Mouse (Mus musculus) midbrain, embryonic 14.5 days (tissue): Measurements from ENCODE around the gene Nova2. TPM values are rescaled to one million over a fixed set of nuclear protein-coding genes. Genes with fewer than 3 reads are reported as not detected.

Source experiments
- ATAC-seq: fragments of 200-750 bp; cut with Nextera tagmentation; 2 replicates; pipeline ENCODE4 v1.8.0; 2017; ENCODE audit warnings: moderate number of reproducible peaks, moderate library complexity; ENCODE audit not compliant: low FRiP score, low TSS enrichment
- DNase-seq: peaks from one replicate; pipeline ENCODE4 v3.0.0-alpha.2; 2015
- H3K27ac ChIP-seq: fragments of 300-500 bp; sonication (generic); replicated peaks from 2 replicates; pipeline ENCODE4 v1.5.1; 2014; ENCODE audit warnings: mild to moderate bottlenecking, low read depth, low read length, moderate library complexity
- H3K27me3 ChIP-seq: fragments of 300-500 bp; sonication (generic); 2 replicates; pipeline ENCODE4 v1.6.1; 2014; ENCODE audit warnings: low read length, control low read depth, mixed read lengths; ENCODE audit not compliant: control insufficient read depth, insufficient read depth
- H3K36me3 ChIP-seq: fragments of 300-500 bp; sonication (generic); 2 replicates; pipeline ENCODE4 v1.6.1; 2014; ENCODE audit warnings: low read length, control low read depth; ENCODE audit not compliant: control insufficient read depth, insufficient read depth
- H3K4me1 ChIP-seq: fragments of 300-500 bp; sonication (generic); 2 replicates; pipeline ENCODE4 v1.6.1; 2014; ENCODE audit warnings: mild to moderate bottlenecking, antibody characterized with exemption, low read length, control low read depth; ENCODE audit not compliant: control insufficient read depth, insufficient read depth
- H3K4me2 ChIP-seq: fragments of 300-500 bp; sonication (generic); 2 replicates; pipeline ENCODE4 v1.6.1; 2014; ENCODE audit warnings: mild to moderate bottlenecking, low read length, moderate library complexity
- H3K4me3 ChIP-seq: fragments of 300-500 bp; sonication (generic); replicated peaks from 2 replicates; pipeline ENCODE4 v1.5.1; 2014; ENCODE audit warnings: low read depth, low read length
- H3K9ac ChIP-seq: fragments of 300-500 bp; sonication (generic); replicated peaks from 2 replicates; pipeline ENCODE4 v1.6.1; 2014; ENCODE audit warnings: mild to moderate bottlenecking, low read length, moderate library complexity
- H3K9me3 ChIP-seq: fragments of 300-500 bp; sonication (generic); 2 replicates; pipeline ENCODE4 v1.6.1; 2016; ENCODE audit warnings: low read length, control low read depth, mixed read lengths; ENCODE audit not compliant: control insufficient read depth
- WGBS: fragments of 180-500 bp; shearing (Covaris S2); extraction: QIAGEN DNeasy Blood & Tissue Kit; methylation state at CpG from one replicate; pipeline ENCODE4 v1.1.7; 2014; 5-methylcytosine and 5-hydroxymethylcytosine counted together
- polyA plus RNA-seq: library from polyadenylated mRNA; unstranded; fragments of >200 nt; fragmentation: Nextera tagmentation; extraction: Ambion mirVana; gene quantifications from 2 replicates; pipeline ENCODE4 v1.2.1, GENCODE M21; 2014

Nova2 gene
- polyA plus RNA-seq, 1 experiment from 2014 or later, result 20.7 TPM

DNA sequence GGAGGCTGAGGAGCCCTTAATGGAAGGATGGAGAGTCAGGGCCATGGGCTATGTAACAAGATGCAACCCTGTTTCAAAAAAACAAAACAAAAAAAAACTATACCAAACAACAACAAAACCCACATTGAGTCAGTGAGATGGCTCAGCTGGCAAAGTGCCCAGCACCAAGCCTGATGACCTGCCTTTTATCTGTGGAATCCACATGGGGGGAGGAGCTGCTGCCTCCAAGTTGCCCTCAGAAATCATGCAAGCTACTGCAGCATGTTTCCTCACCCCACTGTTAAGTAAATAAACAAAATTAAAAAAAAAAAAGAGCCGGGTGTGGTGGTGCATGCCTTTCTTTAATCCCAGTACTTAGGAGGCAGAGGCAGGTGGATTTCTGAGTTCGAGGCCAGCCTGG is 60.8 kb downstream of the Nova2 start:
- 86% methylated on average over 2 of the region's 2 CpGs for WGBS
- Histone ChIP-seq H3K36me3 (no peaks in the 10 kb centered on the region), H3K9me3 (no peaks in the 10 kb centered on the region), H3K27me3 (no peaks in the 10 kb centered on the region), H3K27ac (no peak overlapping the region), H3K4me3 (no peak overlapping the region), H3K4me1 (peaks cover 6% of the 10 kb centered on the region; the same call in 1 of the 2 replicates), H3K4me2 (no peak overlapping the region), H3K9ac (no peak overlapping the region)
- DNase-seq (no peak), ATAC-seq (no peak)

DNA sequence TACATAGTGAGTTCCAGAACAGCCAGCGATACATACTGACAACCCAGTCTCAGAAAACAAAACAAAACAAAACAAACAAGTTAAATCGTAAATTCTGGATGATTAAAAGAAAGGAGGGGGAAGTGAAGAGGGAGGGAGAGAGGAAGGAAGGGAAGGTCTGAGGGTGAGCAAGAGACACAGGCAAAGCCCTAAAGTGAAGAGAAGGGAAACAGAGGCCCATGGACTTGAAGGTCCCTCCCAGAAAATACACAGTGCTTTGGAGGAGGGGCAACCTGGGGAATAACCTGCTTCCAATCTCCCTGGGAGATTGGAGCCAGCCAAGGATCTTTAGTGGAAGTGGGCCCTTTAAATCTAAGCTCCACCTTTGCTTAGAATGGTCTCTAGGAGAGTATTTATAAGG is 61.4 kb downstream of the Nova2 start, which contains the start of gene Nanos2:
TSS of gene Nanos2 (plus strand) at position 301 of the 400 bp plus-strand sequence.
- no peak for ATAC-seq

DNA sequence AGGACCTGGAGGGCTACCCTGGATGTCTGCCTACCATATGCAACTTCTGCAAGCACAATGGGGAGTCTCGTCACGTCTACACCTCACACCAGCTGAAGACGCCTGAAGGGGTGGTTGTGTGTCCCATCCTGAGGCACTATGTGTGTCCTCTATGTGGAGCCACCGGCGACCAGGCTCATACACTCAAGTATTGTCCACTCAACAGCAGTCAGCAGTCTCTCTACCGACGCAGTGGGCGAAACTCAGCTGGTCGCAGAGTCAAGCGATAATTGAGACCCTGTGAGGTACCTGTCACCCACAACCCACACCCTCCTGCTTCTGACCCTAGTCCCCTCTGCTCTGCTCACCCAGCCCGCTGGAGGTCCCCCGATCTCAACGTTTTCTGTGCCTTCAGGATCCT is 62.1 kb downstream of the Nova2 start:
- Histone ChIP-seq H3K27me3 (peaks cover 5% of the 10 kb centered on the region; the same call in 1 of the 2 replicates), H3K4me2 (no peak overlapping the region), H3K9ac (no peak overlapping the region), H3K4me3 (no peak overlapping the region), H3K4me1 (peaks cover 15% of the 10 kb centered on the region), H3K9me3 (no peaks in the 10 kb centered on the region), H3K27ac (no peak overlapping the region), H3K36me3 (no peaks in the 10 kb centered on the region)
- WGBS, result 77% methylated on average over 13 of the region's 13 CpGs
- DNase-seq (no peak), ATAC-seq (no peak)

More for the DNA sequence above, 61.4 kb downstream of the Nova2 start, which contains the start of gene Nanos2:
- Histone ChIP-seq H3K9me3 (no peaks in the 10 kb centered on the region), H3K9ac (no peak within 1 kb of the TSS), H3K4me3 (no peak within 1 kb of the TSS), H3K36me3 (no peaks in the 10 kb centered on the region), H3K4me1 (peaks cover 8% of the 10 kb centered on the region; the same call in 1 of the 2 replicates), H3K27ac (no peak within 1 kb of the TSS), H3K27me3 (peaks cover 3% of the 10 kb centered on the region; the same call in 1 of the 2 replicates), H3K4me2 (no peak within 1 kb of the TSS)
- no peak for DNase-seq
- 80% methylated on average over 2 of the region's 2 CpGs for WGBS

DNA sequence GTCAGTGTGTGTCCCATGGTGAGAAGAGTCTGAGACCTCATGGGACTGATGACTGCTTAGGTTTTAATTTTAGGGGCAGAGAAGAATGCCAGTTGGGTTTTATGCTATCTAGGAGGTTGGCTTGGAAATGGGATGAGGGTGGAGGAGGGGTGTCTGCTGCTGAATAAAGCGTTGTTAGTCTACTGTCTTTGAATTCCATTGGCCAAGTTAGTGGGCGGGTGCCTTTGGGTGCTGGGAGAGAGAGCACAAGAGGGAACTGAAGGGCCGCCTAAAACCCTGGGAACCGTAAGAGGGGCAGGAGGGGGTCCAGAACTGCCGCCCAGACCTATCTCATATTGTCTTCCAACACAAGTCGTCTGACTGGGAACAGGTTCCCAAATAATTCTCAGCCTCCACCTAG is 63.1 kb downstream of the Nova2 start:
- Histone ChIP-seq H3K4me1 (peaks cover 23% of the 10 kb centered on the region), H3K9ac (no peak overlapping the region), H3K4me2 (no peak overlapping the region), H3K4me3 (no peak overlapping the region), H3K27ac (no peak overlapping the region), H3K36me3 (no peaks in the 10 kb centered on the region), H3K9me3 (no peaks in the 10 kb centered on the region), H3K27me3 (peaks cover 11% of the 10 kb centered on the region; the same call in 1 of the 2 replicates)
- 72% methylated on average over 6 of the region's 6 CpGs for WGBS
- DNase-seq (no peak), ATAC-seq (no peak)

DNA sequence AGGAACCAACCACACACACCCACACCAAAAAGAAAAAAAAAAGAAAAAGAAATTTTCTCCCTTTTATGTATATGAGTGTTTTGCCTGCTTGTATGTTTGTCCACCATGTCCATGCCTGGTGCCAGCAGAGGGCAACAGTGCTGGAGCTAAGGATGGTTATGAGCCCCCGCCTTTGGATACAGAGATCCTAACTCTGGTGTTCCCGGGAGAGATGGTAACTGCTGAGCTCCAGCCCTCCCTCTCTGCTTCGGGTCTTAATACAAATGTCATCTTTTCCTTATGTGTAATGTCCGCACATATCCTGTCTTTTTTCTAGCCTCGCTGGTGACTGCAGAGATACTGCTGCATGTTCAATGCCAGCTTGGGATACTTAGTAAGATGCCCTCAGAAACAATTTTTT is 64.3 kb downstream of the Nova2 start:
- H3K27ac ChIP-seq, result peak overlapping the region; percentile 92
- H3K27me3 ChIP-seq, result peaks cover 11% of the 10 kb centered on the region; the same call in 1 of the 2 replicates
- 2% methylated on average over 5 of the region's 5 CpGs for WGBS
- no peaks in the 10 kb centered on the region for H3K9me3 ChIP-seq
- DNase-seq, result peak; percentile 76
- H3K9ac ChIP-seq, result peak overlapping the region; percentile 46; the same call in 1 of the 2 replicates
- peak overlapping the region; percentile 83 for H3K4me2 ChIP-seq
- H3K36me3 ChIP-seq, result no peaks in the 10 kb centered on the region
- peak overlapping the region; percentile 59 for H3K4me3 ChIP-seq
- no peak for ATAC-seq
- H3K4me1 ChIP-seq, result peaks cover 29% of the 10 kb centered on the region

DNA sequence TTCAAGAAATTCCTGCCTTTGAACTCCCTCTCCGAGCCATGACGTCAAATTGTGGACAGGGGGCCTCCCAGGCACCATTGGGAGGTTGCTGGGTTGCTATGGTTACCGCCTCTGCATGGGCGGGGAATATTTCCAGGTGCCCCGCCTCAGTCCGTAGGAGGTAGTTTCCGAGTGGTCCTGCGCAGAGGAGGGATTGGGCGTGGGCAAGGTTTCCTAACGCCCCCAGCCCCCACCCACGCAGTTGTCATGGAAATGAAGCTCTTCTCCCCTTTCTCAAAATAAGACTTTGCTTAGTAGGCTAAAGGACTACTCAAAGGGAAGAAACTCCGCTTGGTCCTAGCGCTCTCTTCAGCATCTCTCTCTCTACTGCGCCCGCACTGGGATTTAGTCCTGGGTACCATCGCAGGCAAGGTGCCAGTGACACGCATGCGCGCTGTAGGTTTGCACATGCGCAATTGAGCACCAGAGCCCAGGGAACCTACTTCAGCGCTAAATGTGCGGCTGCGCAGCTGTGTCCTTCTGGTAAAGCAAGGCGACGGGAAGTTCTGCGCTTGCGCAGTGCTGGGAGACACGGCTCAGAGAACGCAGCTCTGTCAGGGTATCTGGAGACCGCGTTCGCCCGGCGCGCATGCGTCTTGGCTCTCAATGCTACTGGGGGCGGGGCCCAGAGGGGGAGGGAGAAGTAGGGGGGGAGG is 65.1 kb downstream of the Nova2 start, which contains the start of gene Mypop:
TSS of gene Mypop (plus strand) at position 645 of the 695 bp plus-strand sequence.
- H3K27me3 ChIP-seq, result peaks cover 11% of the 10 kb centered on the region; the same call in 1 of the 2 replicates
- peak; percentile 94 for ATAC-seq
- H3K4me3 ChIP-seq, result peak within 1 kb of the TSS; percentile 59
- H3K27ac ChIP-seq, result peak within 1 kb of the TSS; percentile 92
- no peaks in the 10 kb centered on the region for H3K9me3 ChIP-seq
- H3K4me2 ChIP-seq, result peak within 1 kb of the TSS; percentile 83
- WGBS, result under 1% methylated on average over 37 of the region's 37 CpGs
- H3K9ac ChIP-seq, result peak within 1 kb of the TSS; percentile 69
- no peaks in the 10 kb centered on the region for H3K36me3 ChIP-seq
- DNase-seq, result peak; percentile 100
- peaks cover 32% of the 10 kb centered on the region for H3K4me1 ChIP-seq

DNA sequence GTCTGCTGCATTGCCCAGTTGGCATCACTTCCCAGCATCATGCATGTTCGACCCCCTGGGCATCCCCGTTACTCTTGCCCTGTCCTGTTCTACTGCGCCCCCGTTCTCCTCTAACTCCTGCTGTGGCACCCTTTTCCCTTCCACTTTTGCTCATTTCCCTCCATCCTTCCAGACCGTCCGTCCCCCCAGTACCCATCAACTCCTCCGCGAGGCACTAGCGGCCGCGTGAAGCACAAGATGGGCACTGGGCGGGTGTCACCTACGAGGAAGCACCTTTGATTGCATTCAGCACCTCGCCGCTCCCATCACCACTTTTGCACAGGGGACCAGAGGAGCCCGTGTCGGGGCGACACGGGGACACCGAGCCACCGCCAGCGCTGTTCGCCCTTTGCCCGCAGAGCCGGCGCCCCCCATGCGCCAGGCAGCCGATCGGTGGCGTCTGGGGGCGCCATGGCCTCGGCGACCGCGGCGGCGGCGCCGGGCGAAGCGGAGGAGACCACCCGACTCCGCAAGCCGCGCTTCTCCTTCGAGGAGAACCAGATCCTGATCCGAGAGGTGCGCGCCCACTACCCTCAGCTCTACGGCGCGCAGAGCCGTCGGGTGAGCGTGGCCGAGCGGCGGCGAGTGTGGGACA is 66.1 kb downstream of the Nova2 start:
- H3K4me1 ChIP-seq, result peaks cover 32% of the 10 kb centered on the region
- peak overlapping the region; percentile 59 for H3K4me3 ChIP-seq
- peak; percentile 11; the same call in 1 of the 2 replicates for ATAC-seq
- WGBS, result under 1% methylated on average over 59 of the region's 59 CpGs
- DNase-seq, result peak; percentile 58
- H3K9ac ChIP-seq, result peak overlapping the region; percentile 69
- H3K9me3 ChIP-seq, result no peaks in the 10 kb centered on the region
- H3K36me3 ChIP-seq, result no peaks in the 10 kb centered on the region
- peak overlapping the region; percentile 83 for H3K4me2 ChIP-seq
- peaks cover 11% of the 10 kb centered on the region; the same call in 1 of the 2 replicates for H3K27me3 ChIP-seq
- H3K27ac ChIP-seq, result peak overlapping the region; percentile 92

DNA sequence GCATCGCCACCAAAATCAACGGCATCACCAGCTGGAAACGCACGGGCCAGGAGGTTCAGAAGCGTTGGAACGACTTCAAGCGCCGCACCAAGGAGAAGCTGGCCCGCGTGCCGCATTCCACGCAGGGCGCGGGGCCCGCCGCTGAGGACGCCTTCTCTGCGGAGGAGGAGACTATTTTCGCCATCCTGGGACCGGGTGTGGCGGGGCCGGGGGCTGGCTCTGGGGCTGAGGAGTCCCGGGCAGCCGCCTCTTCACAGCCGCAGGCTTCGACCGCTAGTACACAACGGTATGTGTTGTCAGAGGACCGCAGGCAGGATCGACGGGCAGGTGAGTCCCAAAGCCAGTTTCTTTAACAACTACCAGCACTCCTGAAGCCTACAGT is 66.6 kb downstream of the Nova2 start:
- peak overlapping the region; percentile 92; the same call in 1 of the 2 replicates for H3K27ac ChIP-seq
- H3K9me3 ChIP-seq, result no peaks in the 10 kb centered on the region
- H3K27me3 ChIP-seq, result peaks cover 11% of the 10 kb centered on the region; the same call in 1 of the 2 replicates
- no peak for ATAC-seq
- no peaks in the 10 kb centered on the region for H3K36me3 ChIP-seq
- H3K4me1 ChIP-seq, result peaks cover 32% of the 10 kb centered on the region
- no peak for DNase-seq
- H3K4me3 ChIP-seq, result peak overlapping the region; percentile 59
- peak overlapping the region; percentile 83 for H3K4me2 ChIP-seq
- H3K9ac ChIP-seq, result peak overlapping the region; percentile 69
- WGBS, result 4% methylated on average over 31 of the region's 31 CpGs
